ENCODE assay signal across 8 mouse cellular contexts in genomic region chr1:171566777-171567176, GRCm38 (mm10). TPM values are rescaled to one million over a fixed set of nuclear protein-coding genes. Genes with fewer than 3 reads are reported as not detected.
A peak's percentile ranks its signal among the peaks of the same experiment; 100 is the strongest.
DNase-seq lines count a peak whose midpoint lies in the region; ATAC-seq lines count a peak whose summit lies in the region.

No protein-coding gene starts in this region.

- no peaks in the 10 kb centered on the region for H3K36me3 ChIP-seq in limb, embryonic 10.5 days
- H3K36me3 ChIP-seq in neural tube, embryonic 14.5 days (ENCODE audit: control insufficient read depth, insufficient read depth, low read length) = no peaks in the 10 kb centered on the region

- no peaks in the 10 kb centered on the region for H3K9me3 ChIP-seq in limb, embryonic 10.5 days (replicated peaks)
- no peaks in the 10 kb centered on the region for H3K9me3 ChIP-seq in neural tube, embryonic 14.5 days (ENCODE audit: control insufficient read depth, low read length)

- H3K27me3 ChIP-seq in limb, embryonic 10.5 days (ENCODE audit: low read depth, poor library complexity, severe bottlenecking) = no peaks in the 10 kb centered on the region
- H3K27me3 ChIP-seq in neural tube, embryonic 14.5 days (ENCODE audit: control insufficient read depth, insufficient read depth, low read length) = no peaks in the 10 kb centered on the region

- no peak overlapping the region for H3K4me3 ChIP-seq in limb, embryonic 10.5 days
- no peak overlapping the region for H3K4me3 ChIP-seq in neural tube, embryonic 14.5 days (ENCODE audit: low read depth, low read length)

- no peak overlapping the region for H3K9ac ChIP-seq in neural tube, embryonic 14.5 days (replicated peaks; ENCODE audit: low read depth, low read length)

- no peak overlapping the region for H3K27ac ChIP-seq in limb, embryonic 10.5 days
- no peak overlapping the region for H3K27ac ChIP-seq in neural tube, embryonic 14.5 days (ENCODE audit: low read depth, low read length)

- no peak overlapping the region for H3K4me2 ChIP-seq in neural tube, embryonic 14.5 days (ENCODE audit: low read depth, low read length)

- WGBS in limb, embryonic 10.5 days = 30% methylated on average over 8 of the region's 8 CpGs
- WGBS in neural tube, embryonic 14.5 days = 26% methylated on average over 8 of the region's 8 CpGs

- peak; percentile 90 for DNase-seq in 416B (ENCODE audit: low read depth)
- peak; percentile 55 to 75 for DNase-seq in CD8-positive naive resting alpha-beta T cell, adult 2 months (ENCODE audit: low read depth in 2 of 2, low spot score in 2 of 2)
- peak; percentile 4 for DNase-seq in brain, embryonic 18.5 days (ENCODE audit: low read depth, low spot score)
- peak; percentile 56 for DNase-seq in limb, embryonic 10.5 days (ENCODE audit: low spot score)
- DNase-seq in thymus, postnatal 4 days = peak; percentile 80

- ATAC-seq in erythroblast, adult 5-6 weeks (replicated peaks; ENCODE audit: low FRiP score, poor library complexity, severe bottlenecking) = 0 out of 2 replicates have a peak, but pooled peaks have one; percentile 55
- peak; percentile 77 for ATAC-seq in inflammation-experienced regulatory T-cells, adult 6 months
- ATAC-seq in neural tube, embryonic 14.5 days (ENCODE audit: low read depth) = peak; percentile 54; the same call in 1 of the 2 replicates

- no peaks in the 10 kb centered on the region for H3K4me1 ChIP-seq in limb, embryonic 10.5 days
- H3K4me1 ChIP-seq in neural tube, embryonic 14.5 days (ENCODE audit: control insufficient read depth, insufficient read depth, low read length) = no peaks in the 10 kb centered on the region

RNA-seq across cellular contexts. Expression of gene Cd244a, which starts 7.8 kb away (rescaled TPM):
- 2.3 and 3.1 TPM in 2 replicates for total RNA-seq in erythroblast, adult 5-6 weeks (2015; ENCODE audit: low replicate concordance)
- total RNA-seq in erythroblast, adult 5-6 weeks (2017; ENCODE audit: low replicate concordance) = 5.2 and 8.3 TPM in 2 replicates
- polyA plus RNA-seq in inflammation-experienced regulatory T-cells, adult 6 months (2017; shearing (Covaris generic)) = 1 to 10 TPM in 1 of 3 experiments, under 1 TPM in 1, not detected in 1; 0.20 to 1.6 TPM
- polyA plus RNA-seq in limb, embryonic 10.5 days (2016; fragmentation: Nextera tagmentation; extraction: Ambion mirVana) = not detected in 2 replicates
- not detected in 2 replicates for polyA plus RNA-seq in neural tube, embryonic 14.5 days (2014; fragmentation: Nextera tagmentation; extraction: Ambion mirVana)

RNA-seq across cellular contexts. Expression of gene Itln1, which starts 31.7 kb away (rescaled TPM):
- not detected in 2 replicates for total RNA-seq in erythroblast, adult 5-6 weeks (2015; ENCODE audit: low replicate concordance)
- not detected in 2 replicates for total RNA-seq in erythroblast, adult 5-6 weeks (2017; ENCODE audit: low replicate concordance)
- polyA plus RNA-seq in inflammation-experienced regulatory T-cells, adult 6 months (2017; shearing (Covaris generic)) = not detected
- polyA plus RNA-seq in limb, embryonic 10.5 days (2016; fragmentation: Nextera tagmentation; extraction: Ambion mirVana) = not detected in 2 replicates
- polyA plus RNA-seq in neural tube, embryonic 14.5 days (2014; fragmentation: Nextera tagmentation; extraction: Ambion mirVana) = not detected in 2 replicates

RNA-seq across cellular contexts. Expression of gene Ly9, which starts 40.4 kb away (rescaled TPM):
- total RNA-seq in erythroblast, adult 5-6 weeks (2015; ENCODE audit: low replicate concordance) = 7.1 and 8.8 TPM in 2 replicates
- 5.8 and 10.0 TPM in 2 replicates for total RNA-seq in erythroblast, adult 5-6 weeks (2017; ENCODE audit: low replicate concordance)
- 10 to 100 TPM; 58.2 to 92.2 (median 79.1) TPM for polyA plus RNA-seq in inflammation-experienced regulatory T-cells, adult 6 months (2017; shearing (Covaris generic))
- polyA plus RNA-seq in limb, embryonic 10.5 days (2016; fragmentation: Nextera tagmentation; extraction: Ambion mirVana) = not detected in 2 replicates
- not detected in 2 replicates for polyA plus RNA-seq in neural tube, embryonic 14.5 days (2014; fragmentation: Nextera tagmentation; extraction: Ambion mirVana)

Comparison
In these comparisons a context has a peak if more than half of its experiments do, and no peak if none do; other contexts are left out.
1. DNase-seq: peak in every context shown above with its lines; median percentile 90 in 416B; 80 in thymus, postnatal 4 days; 65 in CD8-positive naive resting alpha-beta T cell, adult 2 months; 56 in limb, embryonic 10.5 days; 4 in brain, embryonic 18.5 days.
2. RNA of gene Ly9, which starts 40.4 kb away (polyA plus RNA-seq): 58.2 to 92.2 TPM in inflammation-experienced regulatory T-cells, adult 6 months; not detected in limb, embryonic 10.5 days and not detected in neural tube, embryonic 14.5 days; every median in the first group is over 10 times any median in the second.
3. Peak in every context shown above with its lines, with median percentiles within 50 percentile points of each other: ATAC-seq.